Mouse (Mus musculus) left cerebral cortex, adult 8-10 months (tissue): Measurements from ENCODE around the gene Ttll8. TPM values are rescaled to one million over a fixed set of nuclear protein-coding genes. Genes with fewer than 3 reads are reported as not detected.

ENCODE experiments used
- DNase-seq, 2 experiments: peaks; one replicate each; pipeline ENCODE4 v3.0.0; 2022; ENCODE audit warnings: low spot score in 2 of 2
- total RNA-seq, 4 experiments: library from RNA; stranded (reverse); gene quantifications; 2 replicates each; pipeline ENCODE4 v1.2.4; 2022

Ttll8 gene
- 1 to 10 TPM; 1.5 to 1.8 (median 1.8) TPM for total RNA-seq

DNA sequence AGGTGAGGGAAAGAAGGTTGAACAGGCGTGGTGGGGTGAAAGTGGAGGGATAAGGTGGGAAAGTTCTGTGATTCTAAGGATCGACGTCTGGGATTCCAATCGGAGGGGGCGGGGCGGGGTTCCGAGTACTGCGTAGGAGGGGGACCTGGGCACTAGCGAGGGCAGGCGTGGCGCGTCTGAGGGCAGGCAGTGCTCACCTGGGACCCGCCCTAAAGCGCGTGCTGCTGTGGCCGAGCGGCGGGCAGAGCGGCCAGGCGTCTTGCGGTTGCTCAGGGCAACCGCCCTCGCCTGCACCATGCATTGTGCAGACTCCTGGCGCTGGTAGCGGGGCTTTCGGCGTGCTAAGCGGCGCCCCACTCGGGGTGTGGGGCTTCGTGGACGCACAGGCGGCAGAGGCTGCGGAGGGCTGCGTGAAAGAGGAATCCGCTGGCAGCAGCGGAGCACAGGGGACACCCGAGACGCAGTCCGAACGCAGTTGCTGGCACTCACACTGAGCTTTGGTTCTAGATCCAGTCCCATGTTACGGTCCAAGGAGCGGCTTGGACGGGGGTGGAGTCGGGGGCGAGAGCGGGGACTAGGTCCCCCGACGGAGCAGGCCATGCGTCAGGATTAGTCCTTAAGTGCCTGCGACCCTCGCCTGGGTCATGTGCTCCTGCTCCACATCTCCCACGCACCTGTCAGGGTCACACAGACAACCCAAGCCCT lies at the start of gene Ttll8:
Gene Ttll8, minus strand, starts transcription at position 51 of the 705 bp plus-strand sequence.
- no peak for DNase-seq

DNA sequence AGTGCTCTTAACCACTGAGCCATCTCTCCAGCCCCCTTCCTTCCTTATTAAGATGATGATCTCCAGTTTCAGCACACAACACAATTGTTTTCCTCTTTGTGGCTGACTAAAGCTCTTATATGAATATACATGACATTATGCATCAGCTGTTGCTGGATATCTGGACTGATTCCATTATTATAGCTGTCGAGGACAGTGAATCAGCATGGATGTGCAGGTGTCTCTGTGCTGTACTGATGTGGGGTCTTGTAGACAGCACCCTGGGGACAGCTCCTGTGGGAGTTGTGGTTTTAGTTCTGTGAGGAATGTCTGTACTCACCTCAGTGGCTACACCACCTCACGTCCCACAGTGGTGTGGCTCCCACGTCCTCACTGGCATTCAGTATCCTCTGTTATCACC lies 47.0 kb upstream of the Ttll8 start:
- no peak for DNase-seq

DNA sequence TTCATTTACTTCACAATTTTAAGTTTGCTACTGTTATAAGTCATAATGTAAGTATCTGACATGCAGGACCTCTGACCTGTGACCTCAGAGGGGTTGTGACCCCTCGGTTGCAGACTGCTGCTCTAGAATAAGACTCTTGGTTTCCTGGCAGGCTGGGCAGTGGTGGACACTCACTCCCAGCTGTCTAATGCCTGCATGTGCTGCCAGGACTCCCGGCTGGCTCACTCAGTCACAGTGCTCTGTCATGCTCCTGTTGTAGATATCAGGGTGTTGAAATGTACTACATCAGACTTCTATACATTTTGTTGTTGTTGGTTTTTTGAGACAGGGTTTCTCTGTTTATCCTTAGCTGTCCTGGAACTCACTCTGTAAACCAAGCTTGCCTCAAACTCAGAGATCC lies 46.1 kb upstream of the Ttll8 start:
- DNase-seq: no peak

DNA sequence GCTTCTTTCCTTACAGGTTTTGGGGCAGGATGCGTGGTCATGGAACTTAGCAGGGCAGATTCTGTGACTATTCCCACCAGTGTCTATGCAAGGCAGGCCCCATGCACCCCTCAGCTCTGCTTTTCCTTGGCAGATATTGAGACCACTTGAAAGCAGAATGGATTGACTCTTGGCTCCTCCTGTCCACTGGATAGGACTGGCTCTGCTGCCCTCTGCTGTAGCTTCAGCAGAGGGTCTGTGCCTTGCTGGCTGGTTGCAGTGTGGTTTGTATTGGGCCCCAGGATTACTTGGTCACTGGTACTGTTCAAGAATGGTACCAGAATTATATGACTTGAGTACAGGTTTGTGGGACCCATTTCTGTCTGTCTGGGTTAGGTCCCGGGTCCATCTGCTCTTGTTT lies 44.9 kb upstream of the Ttll8 start:
- no peak for DNase-seq

DNA sequence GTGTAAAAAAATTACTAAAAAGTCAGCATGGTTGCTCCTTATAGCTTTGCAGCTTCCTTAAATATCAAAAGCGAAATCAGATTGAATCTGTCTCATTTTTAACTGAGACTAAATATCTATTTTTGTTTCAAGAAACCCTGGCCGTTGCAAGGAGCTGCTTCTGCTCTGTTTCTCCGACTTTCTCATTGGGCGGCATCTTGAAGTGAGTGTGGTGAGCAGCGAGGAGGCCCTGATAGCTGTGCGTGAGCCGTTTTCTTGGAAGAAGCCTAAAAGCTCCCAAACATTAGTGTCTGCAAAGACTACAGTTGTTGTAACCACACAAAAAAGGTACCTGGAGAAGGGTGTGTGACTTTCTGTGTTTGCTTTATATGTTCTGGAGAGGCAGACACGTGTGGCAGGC lies 44.4 kb upstream of the Ttll8 start:
- no peak for DNase-seq

DNA sequence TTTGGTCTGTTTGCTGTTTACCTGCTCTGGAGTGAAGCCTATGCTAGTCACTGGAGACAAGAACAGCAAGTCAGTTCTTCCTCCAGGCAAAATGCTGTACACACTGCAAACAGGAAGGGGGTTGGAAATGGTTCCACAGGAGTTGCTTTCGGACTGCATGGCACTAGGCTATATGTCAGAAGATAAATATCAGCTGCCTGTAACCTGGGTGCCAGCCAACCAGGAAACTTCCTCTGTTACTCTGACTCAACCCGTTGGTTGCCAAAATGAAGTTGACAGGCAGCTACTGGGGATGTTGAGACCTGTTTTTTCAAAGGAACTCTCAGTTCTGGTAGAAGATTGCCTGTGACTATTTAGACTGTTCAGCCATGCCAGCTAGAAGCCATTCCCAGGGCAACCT lies 35.0 kb upstream of the Ttll8 start:
- DNase-seq: no peak

DNA sequence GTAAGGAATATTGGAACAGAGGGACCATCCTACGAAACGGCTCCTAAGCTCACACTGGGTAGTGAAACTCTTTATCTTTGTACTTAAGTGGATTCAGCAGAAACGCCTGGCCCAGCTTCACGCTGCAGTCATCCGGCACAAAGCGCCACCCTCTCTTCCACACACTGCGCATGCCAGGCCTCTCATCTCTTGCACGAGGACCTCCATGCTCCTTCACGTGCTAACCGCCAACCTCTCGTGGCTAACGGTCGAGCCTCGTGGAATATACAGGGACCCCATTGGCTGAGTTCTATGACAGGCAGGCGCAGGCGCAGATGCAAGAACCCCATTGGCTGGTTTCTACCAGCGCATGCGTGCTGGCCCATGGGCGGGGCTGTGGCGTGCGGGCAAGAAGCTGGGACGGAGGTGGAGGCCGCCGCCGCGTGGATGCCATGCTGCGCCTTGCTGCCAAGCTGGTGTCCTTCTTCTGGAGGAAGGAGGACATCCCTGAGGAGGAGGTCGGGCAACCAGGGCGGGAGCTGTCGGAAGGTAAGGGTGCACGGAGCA lies 28.4 kb upstream of the Ttll8 start, which contains the start of gene Mov10l1:
Gene Mov10l1, plus strand, starts transcription at position 376 of the 546 bp plus-strand sequence.
- no peak for DNase-seq

DNA sequence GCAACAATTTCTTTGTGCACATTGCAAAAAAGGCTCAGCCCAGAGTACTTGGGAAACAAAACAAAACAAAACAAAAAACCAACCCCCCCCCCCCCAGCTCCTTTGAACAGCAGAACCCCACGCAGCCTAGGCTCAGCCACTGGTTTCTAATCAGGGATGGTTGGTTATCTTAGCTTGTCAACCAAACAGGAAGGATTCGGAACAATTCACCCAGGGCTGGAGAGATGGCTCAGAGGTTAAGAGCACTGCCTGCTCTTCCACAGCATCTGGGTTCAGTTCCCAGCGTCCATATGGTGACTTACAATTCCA lies 24.9 kb upstream of the Ttll8 start:
- no peak for DNase-seq

DNA sequence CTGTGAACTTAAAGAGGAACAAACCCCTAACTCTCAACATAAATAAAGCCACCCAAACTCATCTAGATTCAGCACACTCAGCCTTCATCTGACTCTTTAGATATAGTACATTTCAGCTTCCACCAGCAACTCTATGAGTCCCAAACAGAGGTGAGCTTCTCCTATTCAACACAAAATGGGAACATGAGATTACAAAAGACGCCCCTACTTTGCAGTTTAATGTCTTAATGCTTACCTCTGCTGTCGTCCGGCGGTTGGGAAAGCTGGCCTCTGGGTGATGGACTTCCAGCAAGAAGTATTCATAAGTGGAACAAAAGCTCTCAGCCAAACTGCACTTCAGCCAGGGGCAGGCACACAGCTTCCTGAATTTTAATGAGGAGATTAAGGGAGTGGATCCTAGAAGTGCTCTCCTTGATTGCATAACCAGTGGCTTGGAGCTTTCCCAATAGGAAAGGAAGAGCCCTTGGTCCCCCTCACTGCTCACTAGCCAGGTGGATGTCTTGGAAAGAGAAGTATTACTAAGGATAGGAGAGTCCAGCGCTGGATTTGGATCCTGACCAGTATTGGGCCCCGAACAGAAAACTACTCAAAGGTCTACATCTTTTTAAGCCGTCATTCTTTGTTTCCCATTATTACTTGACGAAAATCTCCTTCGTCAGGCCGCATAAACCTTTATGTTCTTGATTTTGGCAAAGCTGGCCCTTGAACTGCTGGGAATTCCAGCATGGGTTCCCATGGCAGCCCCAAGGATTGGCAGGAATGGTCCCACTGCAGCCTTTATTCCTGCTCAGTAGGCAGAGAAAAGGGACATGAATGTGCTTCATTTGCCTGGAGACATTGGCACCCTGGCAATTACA lies 24.3 kb upstream of the Ttll8 start, which contains the start of gene Mlc1:
Gene Mlc1, minus strand, starts transcription at position 727 of the 857 bp plus-strand sequence.
- peak; percentile 13 to 37 for DNase-seq

DNA sequence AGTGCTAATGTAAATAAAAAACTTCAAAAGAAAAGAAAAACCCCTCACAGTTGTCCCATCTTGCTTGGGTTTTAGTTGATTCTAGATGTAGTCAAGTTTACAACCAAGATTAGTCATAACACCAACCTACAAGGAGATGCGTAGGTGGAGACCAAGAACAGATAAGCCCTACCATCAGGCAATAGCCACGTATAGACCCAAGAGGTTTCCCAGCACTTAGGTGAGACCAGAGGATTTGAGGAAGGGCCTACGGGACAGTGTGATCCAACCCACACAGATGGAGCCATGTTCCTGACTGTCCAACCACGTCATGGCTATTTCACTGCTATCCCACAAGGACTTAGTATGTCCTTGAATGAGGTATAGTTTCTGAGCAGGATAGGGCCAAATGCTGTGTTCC lies 18.1 kb upstream of the Ttll8 start:
- DNase-seq: no peak

DNA sequence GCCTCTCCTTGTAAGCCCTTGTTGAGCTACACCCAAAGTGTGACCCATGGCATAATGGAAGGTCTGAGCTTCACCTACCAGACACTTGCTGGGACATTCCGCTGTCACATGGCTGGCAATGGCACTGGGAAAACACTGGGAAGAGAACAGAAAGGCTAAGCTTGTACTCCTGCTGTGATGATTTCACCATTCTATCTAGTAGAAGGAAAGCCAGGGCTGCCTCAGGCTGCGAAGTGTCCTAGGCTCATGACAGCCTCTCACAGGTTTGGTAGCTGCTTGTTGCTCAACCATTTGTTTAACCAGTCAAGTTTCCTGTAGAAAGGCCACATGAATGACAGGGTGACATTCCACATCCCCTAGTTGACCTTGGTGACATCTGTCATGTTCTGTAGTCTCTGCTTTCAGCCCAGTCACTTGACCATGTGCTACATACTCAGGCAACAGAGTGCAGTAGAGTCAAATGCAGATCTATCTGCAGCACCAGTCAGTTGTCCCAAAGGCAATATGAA lies 9.9 kb upstream of the Ttll8 start:
- no peak for DNase-seq

DNA sequence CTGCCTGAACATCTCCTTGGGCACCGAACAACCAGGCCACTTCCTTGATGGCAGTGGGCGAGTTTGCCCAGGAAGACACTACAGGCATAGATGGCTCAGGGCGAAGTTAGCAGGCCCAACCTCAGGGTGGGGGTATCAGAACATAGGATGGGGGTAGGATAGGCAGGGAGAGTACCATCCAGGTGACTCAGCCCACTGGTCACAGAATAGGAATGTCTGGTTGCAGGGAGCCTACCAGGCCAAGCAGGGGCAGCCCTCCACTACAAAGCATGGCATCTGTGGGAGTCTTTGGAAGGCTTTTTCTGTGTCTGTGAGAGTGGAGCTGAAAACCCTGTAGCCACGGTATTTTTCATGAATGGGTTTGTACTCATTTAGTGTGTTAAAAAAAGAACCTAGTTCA lies 3.3 kb upstream of the Ttll8 start:
- DNase-seq: no peak

DNA sequence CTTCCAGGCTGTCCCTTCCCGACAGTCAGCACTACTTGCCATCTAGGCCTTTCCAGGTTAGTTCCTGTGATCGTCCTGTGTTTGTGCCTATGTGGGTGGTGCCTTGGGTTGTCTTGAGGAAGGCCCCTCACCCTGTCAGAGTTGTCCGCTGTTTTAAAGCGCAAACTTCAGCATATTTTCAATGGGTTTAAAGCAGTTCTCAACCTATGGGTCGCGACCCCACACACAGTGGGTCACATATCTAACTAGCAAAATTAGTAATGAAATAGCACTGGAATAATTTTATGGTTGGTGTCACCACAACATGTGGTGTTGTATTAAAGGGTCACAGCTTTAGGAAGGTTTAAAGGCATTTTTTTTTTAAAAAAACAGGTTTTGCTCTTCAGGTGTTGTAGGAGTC lies 1.1 kb upstream of the Ttll8 start:
- no peak for DNase-seq

DNA sequence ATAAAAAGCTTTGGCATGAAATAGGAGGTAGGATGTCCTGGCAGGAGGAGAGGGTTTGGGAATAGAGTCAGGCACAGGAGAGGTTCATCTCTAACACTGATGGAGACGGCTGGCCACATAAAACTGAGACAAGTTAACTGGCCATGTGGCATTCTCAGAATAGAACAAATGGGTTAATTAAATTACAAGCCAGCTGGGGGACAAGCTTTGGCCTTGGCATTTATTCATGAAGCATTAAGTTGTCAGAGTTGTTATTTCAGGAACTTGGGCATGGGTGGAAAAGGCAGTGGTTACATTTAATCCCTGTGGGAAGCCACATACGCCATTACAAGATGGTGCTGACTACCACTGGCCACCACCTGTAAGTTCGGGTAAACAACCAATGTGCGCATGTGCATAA lies 3.0 kb downstream of the Ttll8 start:
- DNase-seq: no peak

DNA sequence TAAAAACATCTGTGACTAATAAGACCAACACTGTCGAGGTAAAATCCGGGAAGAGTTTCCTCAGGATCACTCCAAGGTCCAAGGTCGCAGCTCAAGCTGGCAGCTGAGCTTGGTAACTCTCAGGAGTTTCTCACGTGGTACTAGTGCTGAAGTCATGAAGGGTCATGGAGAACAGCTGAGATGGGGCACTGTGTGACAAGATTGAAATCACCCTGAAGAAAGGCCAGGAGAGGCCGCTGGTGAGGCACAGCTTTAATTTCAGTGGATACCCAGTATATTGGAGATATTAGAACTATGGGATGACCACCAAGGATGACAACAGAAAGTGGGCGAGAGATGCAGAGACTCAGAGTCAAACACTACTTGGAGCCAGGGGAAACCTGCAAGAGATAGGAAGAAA lies 7.4 kb downstream of the Ttll8 start:
- no peak for DNase-seq

DNA sequence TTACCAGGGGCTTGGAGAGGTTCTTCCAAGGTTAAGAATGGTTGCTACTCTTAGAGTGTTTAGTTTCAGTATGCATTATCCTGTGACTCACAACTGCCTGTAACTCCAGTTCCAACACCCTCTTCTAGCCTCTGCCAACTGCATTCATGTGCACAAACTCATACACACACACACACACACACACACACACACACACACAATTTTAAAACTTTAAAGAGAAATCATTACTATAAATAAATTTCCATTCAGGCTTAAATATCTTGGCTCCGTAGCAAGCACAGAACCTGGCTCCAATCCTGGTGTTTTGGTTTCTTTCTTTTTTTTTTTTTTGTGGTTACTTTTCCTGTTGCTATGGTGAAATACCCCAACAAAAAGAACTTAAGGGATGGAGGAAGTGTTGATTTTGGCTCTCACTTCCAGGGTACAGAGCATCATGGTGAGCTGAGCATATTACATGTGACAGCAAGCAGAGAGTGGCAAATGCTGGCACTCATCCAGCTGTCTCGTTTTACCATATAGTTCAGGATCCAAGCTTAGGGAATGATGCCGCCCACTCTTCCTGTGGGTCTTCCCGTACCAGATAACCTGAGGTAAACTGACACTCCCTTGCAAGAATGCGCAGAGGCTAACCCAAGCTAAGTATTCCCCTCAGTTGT lies 10.2 kb downstream of the Ttll8 start:
- no peak for DNase-seq

DNA sequence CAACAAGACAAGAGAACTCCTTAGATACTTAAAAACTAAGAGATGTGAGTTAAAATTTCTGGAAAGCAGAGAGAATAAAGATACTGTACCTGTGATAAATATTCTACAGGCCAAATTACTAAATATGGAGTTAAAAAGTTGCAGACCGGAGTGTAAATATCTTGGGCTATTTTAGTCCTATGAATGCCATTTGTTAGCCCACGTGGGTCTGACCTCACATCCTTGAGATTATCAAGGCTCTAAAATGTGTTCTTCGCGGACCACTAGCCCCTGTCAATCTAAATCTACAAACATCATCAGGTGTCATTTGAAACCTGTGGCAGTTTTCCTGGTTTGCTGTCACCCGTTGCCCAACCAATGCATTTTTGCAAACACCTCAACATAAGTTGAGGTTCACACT lies 11.4 kb downstream of the Ttll8 start:
- no peak for DNase-seq

DNA sequence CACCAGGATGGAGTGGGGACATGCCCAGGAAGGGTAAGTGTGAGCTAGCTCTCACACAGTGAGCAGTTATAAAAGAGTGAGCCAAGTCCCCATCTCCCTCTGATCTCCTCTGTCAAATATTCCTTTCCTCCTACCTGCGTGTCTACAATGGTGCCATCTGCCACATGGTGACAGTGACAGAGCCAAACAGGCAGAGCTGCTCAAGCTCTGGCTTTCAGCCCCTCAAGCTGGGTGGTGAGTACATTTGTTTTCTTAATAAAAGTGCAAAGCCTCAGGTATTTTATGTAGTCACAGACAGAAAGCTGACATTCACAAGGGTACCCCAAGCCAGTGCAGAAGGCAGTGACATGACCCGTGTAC lies 16.9 kb downstream of the Ttll8 start:
- no peak for DNase-seq

DNA sequence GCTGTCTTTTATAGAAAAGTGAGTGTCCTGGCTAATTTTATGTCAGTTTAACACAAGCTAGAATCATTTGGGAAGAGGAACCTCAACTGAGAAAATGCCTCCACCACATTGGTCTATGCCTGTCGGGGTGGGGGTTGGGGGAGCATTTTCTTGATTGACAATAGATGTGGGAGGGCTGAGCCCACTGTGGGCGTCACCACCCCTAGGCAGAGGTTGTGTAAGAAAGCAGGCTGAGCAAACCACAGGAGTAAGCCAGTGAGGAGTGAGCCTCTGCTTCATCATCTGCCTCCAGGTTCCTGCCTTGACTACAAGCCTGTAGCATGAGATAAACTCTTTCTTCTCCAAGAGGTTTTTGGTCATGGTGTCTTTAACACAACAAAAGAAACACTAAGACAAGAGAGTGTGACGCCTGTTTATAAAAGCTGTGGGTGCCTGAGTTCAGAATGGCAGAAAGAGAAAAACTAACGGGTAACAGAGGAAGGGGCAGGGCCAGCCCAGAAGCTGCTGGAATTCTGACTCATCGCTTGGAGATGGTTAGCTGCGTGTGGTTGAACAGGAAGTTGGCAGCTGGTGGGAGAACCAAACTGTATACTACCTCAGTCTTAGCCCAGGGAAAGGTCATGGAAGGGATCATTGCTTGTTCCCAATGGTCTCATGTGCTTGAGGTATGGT lies 17.5 kb downstream of the Ttll8 start:
- DNase-seq: no peak

DNA sequence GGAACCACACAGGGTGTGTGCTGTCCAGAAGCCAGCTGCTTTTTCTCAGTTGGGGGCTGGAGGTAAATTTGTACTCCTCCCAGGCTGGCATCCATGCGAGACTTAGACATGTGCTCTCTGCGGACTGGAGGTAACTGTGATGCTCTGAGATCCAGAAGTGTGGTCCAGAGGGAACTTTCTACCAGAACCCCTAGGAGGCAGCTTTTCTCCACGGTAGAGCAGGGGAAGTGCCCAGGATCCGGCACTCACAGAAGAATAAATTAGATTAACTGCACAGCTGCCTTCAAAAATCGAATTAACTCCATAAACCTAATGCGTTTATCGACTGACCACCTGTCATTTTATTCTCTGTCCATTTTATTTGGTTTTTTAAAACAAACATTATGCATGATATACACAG lies 20.1 kb downstream of the Ttll8 start:
- DNase-seq: no peak

DNA sequence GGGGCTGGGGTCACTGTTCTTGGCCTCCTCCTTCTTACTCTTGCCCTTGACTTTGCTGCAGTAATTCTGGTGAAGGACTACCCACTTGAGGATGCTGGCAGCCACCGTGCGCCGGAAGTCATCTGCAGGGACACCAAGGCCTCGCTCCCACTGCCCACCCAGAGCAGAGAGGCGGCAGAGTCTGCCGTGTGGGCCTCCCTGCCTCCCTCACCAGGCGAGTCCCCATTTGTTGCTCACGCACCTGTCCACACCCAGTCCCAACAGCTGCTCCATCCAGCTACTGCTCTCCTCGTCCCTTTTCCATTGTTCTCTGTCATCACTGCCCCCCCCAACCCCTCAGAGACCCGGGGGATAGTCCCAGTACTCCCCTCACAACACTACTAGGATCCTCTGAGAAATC lies 21.6 kb downstream of the Ttll8 start:
- DNase-seq: no peak

DNA sequence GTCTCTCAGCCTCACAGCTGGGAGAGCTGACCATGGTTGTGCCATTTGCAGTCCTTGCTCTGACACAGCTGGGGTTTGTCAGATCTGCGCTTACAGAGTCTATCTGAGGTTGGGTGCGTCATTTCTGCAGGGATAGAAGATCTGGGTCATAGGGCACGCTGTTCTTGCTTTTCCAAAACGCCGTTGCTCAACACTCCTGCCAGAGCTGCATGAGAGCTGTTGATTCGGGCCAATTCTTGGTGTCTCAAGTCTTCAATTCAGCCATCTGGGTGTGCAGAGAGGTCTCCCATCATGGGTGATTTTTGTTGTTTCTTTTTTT lies 32.3 kb downstream of the Ttll8 start:
- no peak for DNase-seq
